Mouse (Mus musculus): ENCODE measurements at regions not wholly inside any gene's neighbourhood (a gene's known extent, or its start where the extent isn't known, plus 50 kb on each side); places are given as distances from the start of the nearest gene placed in this dataset.
A peak's percentile ranks its signal among the peaks of the same experiment; 100 is the strongest.

DNA sequence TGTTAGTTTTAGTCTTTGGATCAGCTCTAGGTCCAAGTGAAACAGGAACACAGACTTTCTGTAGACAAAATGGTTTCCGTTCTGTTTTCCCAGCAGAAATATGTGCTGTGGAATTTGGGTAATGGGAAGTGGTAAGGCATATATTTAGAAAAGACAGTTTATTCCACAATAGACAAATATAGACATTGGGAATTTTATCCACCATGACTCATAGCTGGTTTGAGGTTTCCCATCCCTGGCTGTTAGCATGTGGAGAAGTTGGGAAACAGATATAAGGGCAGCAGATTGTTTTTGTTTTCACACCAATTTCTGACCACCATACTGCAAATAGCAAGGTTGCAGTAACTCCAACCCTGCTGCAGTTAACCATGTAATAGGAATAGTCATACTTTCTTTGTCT is 385.0 kb upstream of the Adam34 start:
- H3K4me3 ChIP-seq (ENCODE audit: low read depth, low read length), result no peak overlapping the region
- no peaks in the 10 kb centered on the region for H3K4me1 ChIP-seq (replicated peaks; ENCODE audit: control insufficient read depth, insufficient read depth, low read length)
- DNase-seq (ENCODE audit: low spot score) (no peak), ATAC-seq (replicated peaks; ENCODE audit: low FRiP score) (no peak)
- no peak overlapping the region for H3K9ac ChIP-seq (ENCODE audit: low read length)
- H3K27me3 ChIP-seq (ENCODE audit: control insufficient read depth, insufficient read depth, low read length), result no peaks in the 10 kb centered on the region
- WGBS, result 82% methylated on average over 1 of the region's 1 CpGs
- H3K27ac ChIP-seq (ENCODE audit: low read depth, low read length), result no peak overlapping the region
- no peaks in the 10 kb centered on the region for H3K36me3 ChIP-seq (ENCODE audit: control insufficient read depth, insufficient read depth, low read length)
- H3K9me3 ChIP-seq (ENCODE audit: control insufficient read depth, low read length), result no peaks in the 10 kb centered on the region
- H3K4me2 ChIP-seq (ENCODE audit: low read depth, low read length, severe bottlenecking), result no peak overlapping the region

DNA sequence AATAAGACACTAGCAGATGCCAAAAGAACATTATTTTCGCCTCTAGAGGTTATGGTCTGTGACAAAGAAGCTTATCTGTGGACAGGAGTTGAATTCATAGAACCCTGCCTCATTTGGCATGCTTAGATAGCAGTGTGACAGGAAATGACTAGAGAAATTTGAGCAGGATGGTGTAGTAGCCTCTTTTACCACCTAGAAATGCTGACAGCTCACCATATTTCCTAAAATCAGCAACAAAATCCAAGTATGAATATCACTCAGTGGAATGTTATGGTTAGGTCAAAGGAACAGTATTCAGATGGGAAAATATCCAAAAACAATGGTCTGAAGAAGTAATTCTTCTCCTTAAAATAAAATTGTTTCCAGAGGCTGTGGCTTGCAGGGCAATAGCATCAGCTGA is 383.6 kb upstream of the Adam34 start:
- Histone ChIP-seq H3K9ac (ENCODE audit: low read length) (no peak overlapping the region), H3K27me3 (ENCODE audit: control insufficient read depth, insufficient read depth, low read length) (no peaks in the 10 kb centered on the region), H3K4me2 (ENCODE audit: low read depth, low read length, severe bottlenecking) (no peak overlapping the region), H3K4me3 (ENCODE audit: low read depth, low read length) (no peak overlapping the region), H3K27ac (ENCODE audit: low read depth, low read length) (no peak overlapping the region), H3K9me3 (ENCODE audit: control insufficient read depth, low read length) (no peaks in the 10 kb centered on the region), H3K4me1 (replicated peaks; ENCODE audit: control insufficient read depth, insufficient read depth, low read length) (no peaks in the 10 kb centered on the region), H3K36me3 (ENCODE audit: control insufficient read depth, insufficient read depth, low read length) (no peaks in the 10 kb centered on the region)
- ATAC-seq (replicated peaks; ENCODE audit: low FRiP score), result no peak
- 76% methylated on average over 1 of the region's 1 CpGs for WGBS
- DNase-seq (ENCODE audit: low spot score), result no peak

DNA sequence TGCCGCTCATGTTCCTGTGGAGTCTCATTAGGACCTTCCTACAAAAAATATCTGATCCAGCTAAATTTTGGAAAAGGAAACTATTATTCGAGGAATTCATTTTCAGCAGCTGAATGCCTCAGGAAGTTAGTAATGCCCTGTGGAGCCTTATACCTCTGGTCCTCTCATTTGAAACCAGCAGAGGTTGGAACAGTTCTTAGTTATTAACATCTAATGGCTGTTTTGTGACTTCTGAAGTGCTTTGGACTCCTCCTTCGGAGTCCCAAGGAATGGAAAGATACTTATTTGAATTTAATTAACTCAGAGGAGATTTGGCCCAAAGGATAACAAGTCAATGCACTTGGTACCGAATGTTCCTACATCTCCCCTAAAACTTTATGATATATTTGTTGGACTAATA is 372.2 kb upstream of the Adam34 start:
- DNase-seq (ENCODE audit: low spot score) (no peak), ATAC-seq (replicated peaks; ENCODE audit: low FRiP score) (no peak)
- H3K9me3 ChIP-seq (ENCODE audit: control insufficient read depth, low read length), result no peaks in the 10 kb centered on the region
- H3K27me3 ChIP-seq (ENCODE audit: control insufficient read depth, insufficient read depth, low read length), result no peaks in the 10 kb centered on the region
- no peak overlapping the region for H3K4me2 ChIP-seq (ENCODE audit: low read depth, low read length, severe bottlenecking)
- 88% methylated on average over 4 of the region's 4 CpGs for whole genome bisulfite sequencing
- no peak overlapping the region for H3K27ac ChIP-seq (ENCODE audit: low read depth, low read length)
- H3K36me3 ChIP-seq (ENCODE audit: control insufficient read depth, insufficient read depth, low read length), result no peaks in the 10 kb centered on the region
- no peak overlapping the region for H3K4me3 ChIP-seq (ENCODE audit: low read depth, low read length)
- H3K4me1 ChIP-seq (replicated peaks; ENCODE audit: control insufficient read depth, insufficient read depth, low read length), result no peaks in the 10 kb centered on the region
- H3K9ac ChIP-seq (ENCODE audit: low read length), result no peak overlapping the region

DNA sequence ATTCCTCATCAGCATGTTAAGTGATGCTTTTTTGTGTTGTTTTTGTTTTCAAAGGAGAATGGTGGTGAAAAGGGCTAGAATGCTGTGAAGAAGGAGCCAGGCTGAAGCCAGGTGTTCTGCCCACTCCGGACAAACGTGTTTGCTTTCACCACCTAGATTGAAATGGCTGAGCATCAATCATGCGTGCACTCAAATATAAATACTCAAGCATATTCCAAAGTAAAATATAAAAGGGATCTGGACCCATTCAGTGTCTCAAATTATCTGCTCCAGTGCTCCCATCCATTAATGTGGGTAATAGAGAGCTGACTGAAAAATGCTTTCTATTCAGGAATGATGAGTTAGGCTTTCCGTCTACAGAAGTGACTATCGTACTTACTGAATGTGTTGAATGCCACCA is 349.0 kb upstream of the Adam34 start:
- H3K36me3 ChIP-seq (ENCODE audit: control insufficient read depth, insufficient read depth, low read length), result no peaks in the 10 kb centered on the region
- DNase-seq (ENCODE audit: low spot score) (peak; percentile 46), ATAC-seq (replicated peaks; ENCODE audit: low FRiP score) (peak; percentile 70)
- no peaks in the 10 kb centered on the region; the same call in 1 of the 2 replicates for H3K4me1 ChIP-seq (replicated peaks; ENCODE audit: control insufficient read depth, insufficient read depth, low read length)
- H3K9me3 ChIP-seq (ENCODE audit: control insufficient read depth, low read length), result no peaks in the 10 kb centered on the region
- H3K27ac ChIP-seq (ENCODE audit: low read depth, low read length), result no peak overlapping the region
- H3K9ac ChIP-seq (ENCODE audit: low read length), result no peak overlapping the region
- H3K27me3 ChIP-seq (ENCODE audit: control insufficient read depth, insufficient read depth, low read length), result no peaks in the 10 kb centered on the region
- no peak overlapping the region for H3K4me3 ChIP-seq (ENCODE audit: low read depth, low read length)
- WGBS, result 21% methylated on average over 5 of the region's 5 CpGs
- H3K4me2 ChIP-seq (ENCODE audit: low read depth, low read length, severe bottlenecking), result no peak overlapping the region

DNA sequence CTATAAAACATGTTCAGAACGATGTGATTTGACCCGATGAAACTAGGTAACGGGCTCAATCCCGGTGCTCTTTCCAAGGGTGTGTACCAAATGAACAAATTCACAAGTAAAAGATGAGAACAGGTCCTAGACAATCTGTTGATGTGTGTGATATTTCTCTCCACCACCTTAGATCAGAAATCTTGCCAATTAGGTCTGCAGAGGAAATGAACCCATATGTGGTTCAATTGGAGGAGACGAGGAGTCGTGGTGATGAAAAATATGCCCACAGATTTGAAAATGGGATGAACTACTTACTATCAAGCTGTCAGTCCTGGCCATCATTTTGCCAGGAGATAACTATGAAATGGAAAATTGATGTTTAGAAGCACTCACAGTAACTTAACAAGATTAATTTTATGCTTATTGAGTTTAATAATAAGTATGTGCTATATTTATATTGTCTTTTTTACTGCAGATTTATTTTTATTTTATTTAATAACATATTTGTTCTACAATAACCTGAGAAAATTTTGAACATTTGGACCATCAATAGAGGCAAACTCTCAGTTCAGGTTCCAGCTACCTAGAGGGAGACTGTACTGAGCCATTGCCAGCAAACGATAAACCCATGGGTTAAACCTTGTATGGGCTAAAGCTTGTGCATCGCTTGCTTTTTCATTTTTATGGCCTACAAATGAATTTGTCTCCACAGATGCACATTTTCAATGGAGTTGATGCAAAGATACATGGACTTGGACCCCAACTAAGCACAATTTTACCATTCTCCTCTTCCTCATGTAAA is 332.9 kb upstream of the Adam34 start:
- Histone ChIP-seq H3K9me3 (ENCODE audit: control insufficient read depth, low read length) (no peaks in the 10 kb centered on the region), H3K27me3 (ENCODE audit: control insufficient read depth, insufficient read depth, low read length) (no peaks in the 10 kb centered on the region), H3K36me3 (ENCODE audit: control insufficient read depth, insufficient read depth, low read length) (no peaks in the 10 kb centered on the region), H3K9ac (ENCODE audit: low read length) (no peak overlapping the region), H3K4me1 (replicated peaks; ENCODE audit: control insufficient read depth, insufficient read depth, low read length) (no peaks in the 10 kb centered on the region), H3K4me3 (ENCODE audit: low read depth, low read length) (no peak overlapping the region), H3K4me2 (ENCODE audit: low read depth, low read length, severe bottlenecking) (no peak overlapping the region), H3K27ac (ENCODE audit: low read depth, low read length) (no peak overlapping the region)
- DNase-seq (ENCODE audit: low spot score), result no peak
- no peak for ATAC-seq (replicated peaks; ENCODE audit: low FRiP score)
- WGBS, result 89% methylated on average over 8 of the region's 8 CpGs

DNA sequence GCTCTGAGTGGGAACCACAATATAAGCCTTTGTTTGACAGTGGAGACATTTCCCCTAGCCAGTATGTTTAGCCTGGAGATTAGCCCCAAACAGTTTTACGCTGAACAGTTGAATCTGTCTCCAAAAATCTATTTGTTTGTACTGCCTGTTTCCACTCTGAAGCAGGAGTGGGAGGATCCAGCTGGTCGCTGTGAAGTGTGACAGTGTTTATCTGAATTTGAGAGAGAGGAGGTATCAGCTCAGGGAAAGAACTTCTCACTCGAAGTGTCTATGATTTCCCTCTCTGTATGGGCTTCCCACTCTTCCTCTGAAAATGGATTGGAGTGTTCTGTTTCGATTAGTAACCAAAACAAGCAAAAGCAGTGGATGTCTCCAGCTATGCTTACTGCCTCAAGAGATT is 324.4 kb upstream of the Adam34 start:
- H3K4me2 ChIP-seq (ENCODE audit: low read depth, low read length, severe bottlenecking), result no peak overlapping the region
- H3K4me1 ChIP-seq (replicated peaks; ENCODE audit: control insufficient read depth, insufficient read depth, low read length), result no peaks in the 10 kb centered on the region
- H3K9me3 ChIP-seq (ENCODE audit: control insufficient read depth, low read length), result no peaks in the 10 kb centered on the region
- no peak for ATAC-seq (replicated peaks; ENCODE audit: low FRiP score)
- H3K9ac ChIP-seq (ENCODE audit: low read length), result no peak overlapping the region
- 76% methylated on average over 4 of the region's 4 CpGs for WGBS
- no peak overlapping the region for H3K4me3 ChIP-seq (ENCODE audit: low read depth, low read length)
- H3K36me3 ChIP-seq (ENCODE audit: control insufficient read depth, insufficient read depth, low read length), result no peaks in the 10 kb centered on the region
- H3K27me3 ChIP-seq (ENCODE audit: control insufficient read depth, insufficient read depth, low read length), result no peaks in the 10 kb centered on the region
- H3K27ac ChIP-seq (ENCODE audit: low read depth, low read length), result no peak overlapping the region
- DNase-seq (ENCODE audit: low spot score), result no peak

DNA sequence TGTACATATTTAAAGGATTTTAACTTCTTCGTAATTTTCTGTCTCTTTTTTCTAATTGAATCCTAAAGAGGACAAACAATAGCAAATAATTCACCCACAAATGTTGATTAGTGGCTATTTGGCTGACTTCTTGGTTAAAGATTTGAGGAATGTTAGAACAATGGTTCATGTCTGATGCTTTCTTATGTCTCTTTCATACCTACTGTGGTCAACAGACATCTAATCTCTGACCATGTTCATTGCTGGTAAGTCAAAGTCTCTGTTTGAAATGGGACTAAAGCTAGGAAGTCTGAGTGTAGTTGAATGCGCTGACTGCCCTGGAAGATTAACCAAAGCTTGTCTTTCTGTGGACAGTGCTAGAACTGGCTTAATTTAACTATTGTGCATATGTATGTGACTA is 321.5 kb upstream of the Adam34 start:
- H3K27me3 ChIP-seq (ENCODE audit: control insufficient read depth, insufficient read depth, low read length), result no peaks in the 10 kb centered on the region
- no peak for ATAC-seq (replicated peaks; ENCODE audit: low FRiP score)
- no peaks in the 10 kb centered on the region for H3K9me3 ChIP-seq (ENCODE audit: control insufficient read depth, low read length)
- no peak overlapping the region for H3K27ac ChIP-seq (ENCODE audit: low read depth, low read length)
- no peaks in the 10 kb centered on the region for H3K4me1 ChIP-seq (replicated peaks; ENCODE audit: control insufficient read depth, insufficient read depth, low read length)
- no peaks in the 10 kb centered on the region for H3K36me3 ChIP-seq (ENCODE audit: control insufficient read depth, insufficient read depth, low read length)
- no peak overlapping the region for H3K4me3 ChIP-seq (ENCODE audit: low read depth, low read length)
- no peak for DNase-seq (ENCODE audit: low spot score)
- H3K9ac ChIP-seq (ENCODE audit: low read length), result no peak overlapping the region
- H3K4me2 ChIP-seq (ENCODE audit: low read depth, low read length, severe bottlenecking), result no peak overlapping the region
- WGBS, result 93% methylated on average over 2 of the region's 2 CpGs

DNA sequence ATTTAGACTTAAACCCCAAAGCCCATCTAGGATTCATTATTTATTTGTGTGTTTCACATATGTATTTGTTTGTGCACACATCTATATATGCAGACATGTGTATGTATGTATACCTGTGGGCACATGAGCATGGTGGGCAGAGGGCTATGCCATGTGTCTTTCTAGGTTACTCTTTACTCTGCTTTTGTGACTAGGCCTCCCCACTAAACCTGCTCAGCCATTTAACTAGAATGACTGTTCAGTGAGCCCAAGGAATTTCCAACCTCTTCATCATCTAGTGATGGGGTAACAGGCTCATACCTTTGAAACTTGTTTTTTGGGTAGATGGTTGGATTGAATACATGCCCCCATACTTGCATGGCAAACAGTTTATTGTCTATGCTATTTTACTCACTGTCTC is 321.1 kb upstream of the Adam34 start:
- no peak overlapping the region for H3K4me3 ChIP-seq (ENCODE audit: low read depth, low read length)
- H3K4me1 ChIP-seq (replicated peaks; ENCODE audit: control insufficient read depth, insufficient read depth, low read length), result no peaks in the 10 kb centered on the region
- H3K4me2 ChIP-seq (ENCODE audit: low read depth, low read length, severe bottlenecking), result no peak overlapping the region
- H3K9ac ChIP-seq (ENCODE audit: low read length), result no peak overlapping the region
- H3K27ac ChIP-seq (ENCODE audit: low read depth, low read length), result no peak overlapping the region
- no peaks in the 10 kb centered on the region for H3K27me3 ChIP-seq (ENCODE audit: control insufficient read depth, insufficient read depth, low read length)
- no peaks in the 10 kb centered on the region for H3K36me3 ChIP-seq (ENCODE audit: control insufficient read depth, insufficient read depth, low read length)
- DNase-seq (ENCODE audit: low spot score) (no peak), ATAC-seq (replicated peaks; ENCODE audit: low FRiP score) (no peak)
- no peaks in the 10 kb centered on the region for H3K9me3 ChIP-seq (ENCODE audit: control insufficient read depth, low read length)

DNA sequence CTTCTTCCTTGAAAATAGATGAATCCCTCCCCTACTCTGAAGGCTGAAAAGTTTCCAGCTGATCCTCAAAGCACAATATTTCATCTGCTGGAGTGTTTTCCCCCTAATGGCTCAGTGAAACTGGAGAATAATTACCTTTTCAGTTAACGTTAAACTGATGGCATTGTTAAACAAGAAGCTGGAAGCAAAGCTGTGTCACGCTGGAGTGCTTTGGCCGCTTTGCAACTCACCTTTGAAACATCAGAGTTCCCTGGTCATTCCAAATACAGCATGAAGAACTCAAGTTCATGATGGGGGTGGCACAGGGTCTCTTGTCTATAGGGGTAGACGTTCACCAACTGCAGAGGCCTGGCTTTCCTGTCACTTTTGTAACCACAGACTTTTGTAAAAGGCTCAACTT is 317.9 kb upstream of the Adam34 start:
- WGBS, result 77% methylated on average over 4 of the region's 4 CpGs
- no peak for ATAC-seq (replicated peaks; ENCODE audit: low FRiP score)

More for the DNA sequence above, 317.9 kb upstream of the Adam34 start:
- no peaks in the 10 kb centered on the region for H3K36me3 ChIP-seq (ENCODE audit: control insufficient read depth, insufficient read depth, low read length)
- H3K9me3 ChIP-seq (ENCODE audit: control insufficient read depth, low read length), result no peaks in the 10 kb centered on the region
- DNase-seq (ENCODE audit: low spot score), result no peak
- no peak overlapping the region for H3K9ac ChIP-seq (ENCODE audit: low read length)
- H3K4me2 ChIP-seq (ENCODE audit: low read depth, low read length, severe bottlenecking), result no peak overlapping the region
- no peak overlapping the region for H3K4me3 ChIP-seq (ENCODE audit: low read depth, low read length)
- H3K27ac ChIP-seq (ENCODE audit: low read depth, low read length), result no peak overlapping the region
- no peaks in the 10 kb centered on the region for H3K4me1 ChIP-seq (replicated peaks; ENCODE audit: control insufficient read depth, insufficient read depth, low read length)
- no peaks in the 10 kb centered on the region for H3K27me3 ChIP-seq (ENCODE audit: control insufficient read depth, insufficient read depth, low read length)

All from forebrain, embryonic 11.5 days (tissue).